Mouse (Mus musculus): ENCODE measurements at regions not wholly inside any gene's neighbourhood (a gene's known extent, or its start where the extent isn't known, plus 50 kb on each side); places are given as distances from the start of the nearest gene placed in this dataset.

- DNase-seq (ENCODE audit: low read depth, low spot score), result no peak
Observed at GRCm38 (mm10) chr14:101267536-101267935, 67.4 kb upstream of the Prr30 start.
